Mouse (Mus musculus): ENCODE measurements around the gene Ctsll3.

- TF ChIP-seq CTCF (IDR thresholded peaks at IDR 0.05; ENCODE audit: borderline replicate concordance, extremely low read depth, insufficient read depth, insufficient read length) (no peak), POLR2A (IDR thresholded peaks at IDR 0.05; ENCODE audit: borderline replicate concordance, extremely low read depth, insufficient read depth, insufficient read length, poor library complexity, severe bottlenecking) (no peak)
These were observed 22.1 kb downstream of the Ctsll3 start for GRCm38 (mm10) chr13:60780534-60780933.
